Comparison of ENCODE assay signal across 12 mouse cellular contexts in genomic region chr2:79056138-79056537, GRCm38 (mm10).
DNase-seq lines count a peak whose midpoint lies in the region; ATAC-seq and TF ChIP-seq lines count a peak whose summit lies in the region.
"Had no signal": no experiment of that assay in that cellular context is flagged by ENCODE, and none has a peak within 500 bp of the region (broad histone marks: within the 10 kb centered on the region; RNA-seq: fewer than 3 reads in every experiment).

No protein-coding gene starts in this region.

- peak; percentile 70 to 89 for ATAC-seq in hematopoietic stem cell, adult 5-6 weeks (replicated peaks in 1 of 2; ENCODE audit: insufficient read depth in 1 of 2, low FRiP score in 2 of 2, low TSS enrichment in 1 of 2, low read depth in 1 of 2, poor library complexity in 2 of 2, severe bottlenecking in 2 of 2)

- H3K4me1 ChIP-seq in spleen, adult 2 months (ENCODE audit: control insufficient read depth, insufficient read depth, insufficient read length), result peaks cover 27% of the 10 kb centered on the region

- H3K27ac ChIP-seq in spleen, adult 2 months (ENCODE audit: insufficient read depth, low read length), result peak overlapping the region; percentile 31
- H3K27ac ChIP-seq: hindbrain, embryonic 13.5 days had no signal

- WGBS in spleen, adult 2 months, result 10% methylated on average over 2 of the region's 2 CpGs

- no peaks in the 10 kb centered on the region for H3K36me3 ChIP-seq in spleen, adult 2 months (ENCODE audit: control insufficient read depth, insufficient read depth, low read length)
- H3K36me3 ChIP-seq: hindbrain, embryonic 13.5 days had no signal

- no peaks in the 10 kb centered on the region for H3K27me3 ChIP-seq in spleen, adult 2 months (ENCODE audit: control insufficient read depth, insufficient read depth, low read length)
- H3K27me3 ChIP-seq: hindbrain, embryonic 13.5 days had no signal

- DNase-seq in cerebellum, postnatal 10 days, result peak; percentile 26 to 34
- no peak for DNase-seq in cerebellum, adult 18-20 months
- peak; percentile 2 for DNase-seq in 416B (ENCODE audit: low read depth)
- DNase-seq in spleen, adult 2 months (ENCODE audit: low read depth in 1 of 2, low spot score in 2 of 2), result peak; percentile 25 to 64
- no peak for DNase-seq in urinary bladder, adult 18-20 months (ENCODE audit: low spot score in 2 of 2)
- no peak for DNase-seq in gastrocnemius, adult 8-10 months (ENCODE audit: low spot score in 2 of 2)
- no peak for DNase-seq in kidney, postnatal 4 days
- DNase-seq: cerebellum, adult 11 months; gastrocnemius, postnatal 25 days; midbrain, embryonic 14.5 days had no signal

- no peak overlapping the region for H3K4me3 ChIP-seq in spleen, adult 2 months (ENCODE audit: extremely low read depth, insufficient read depth, insufficient read length)
- H3K4me3 ChIP-seq: hindbrain, embryonic 13.5 days had no signal

- no peak for TF ChIP-seq CTCF in spleen, adult 2 months (IDR thresholded peaks at IDR 0.05; ENCODE audit: extremely low read depth, insufficient read depth, insufficient read length, insufficient replicate concordance)

- TF ChIP-seq POLR2A in spleen, adult 2 months (IDR thresholded peaks at IDR 0.05; ENCODE audit: low read depth, low read length), result no peak

Comparison
In these comparisons a context has a peak if more than half of its experiments do, and no peak if none do; other contexts are left out.
1. DNase-seq: peak in cerebellum, postnatal 10 days (2 of 2), 416B (single experiment) and spleen, adult 2 months (2 of 2); none in cerebellum, adult 18-20 months (0 of 2), urinary bladder, adult 18-20 months (0 of 2), gastrocnemius, adult 8-10 months (0 of 2) and kidney, postnatal 4 days (0 of 2).